Mouse (Mus musculus): ENCODE measurements around the gene Aldh3a1. TPM values are rescaled to one million over a fixed set of nuclear protein-coding genes. Genes with fewer than 3 reads are reported as not detected.
"Not testable (repeated sequence)": the region's sequence is repeated elsewhere in the genome, so short reads cannot be mapped to it uniquely, and the experiment has no call there.

Aldh3a1 gene
- polyA plus RNA-seq, 1 experiment from 2014 or later: not detected

DNA sequence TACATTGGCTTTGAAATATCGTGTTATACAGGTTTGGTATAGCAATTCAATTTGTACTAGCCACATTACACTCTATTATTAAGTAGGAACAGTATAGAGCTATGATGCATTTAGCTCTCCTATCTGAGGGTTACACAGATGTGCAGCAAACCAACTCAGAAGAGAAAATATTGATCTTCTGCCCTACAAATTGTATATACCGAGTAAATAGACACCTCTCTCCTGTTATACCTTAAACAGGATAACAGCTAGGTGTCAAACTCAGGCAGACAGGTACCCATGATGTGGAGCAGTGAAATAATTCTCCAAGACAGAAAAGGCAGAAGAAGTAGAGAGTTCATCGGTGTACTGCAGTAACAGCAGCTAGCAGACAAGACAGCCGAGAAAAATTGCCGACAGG, 31.6 kb upstream of the Aldh3a1 start:
- Histone ChIP-seq H3K27me3 (ENCODE audit: insufficient read depth, low read length) (no peaks in the 10 kb centered on the region), H3K4me3 (replicated peaks; ENCODE audit: low read depth, low read length) (no peak overlapping the region), H3K9me3 (replicated peaks; ENCODE audit: low read length) (no peaks in the 10 kb centered on the region), H3K4me2 (ENCODE audit: low read length) (0 out of 2 replicates have a peak overlapping the region, but pooled peaks have one; percentile 39), H3K27ac (no peak overlapping the region), H3K9ac (ENCODE audit: low read depth, low read length) (no peak overlapping the region), H3K4me1 (replicated peaks; ENCODE audit: insufficient read depth, low read length) (no peaks in the 10 kb centered on the region), H3K36me3 (ENCODE audit: insufficient read depth, low read length) (no peaks in the 10 kb centered on the region)
- WGBS: 70% methylated on average over 5 of the region's 5 CpGs
- TF ChIP-seq CTCF (IDR thresholded peaks at IDR 0.05; ENCODE audit: low read depth): 0 out of 2 replicates have a peak, but pooled peaks have one; percentile 1
- DNase-seq (ENCODE audit: low spot score) (no peak), ATAC-seq (replicated peaks; ENCODE audit: low FRiP score, low read depth) (no peak)

DNA sequence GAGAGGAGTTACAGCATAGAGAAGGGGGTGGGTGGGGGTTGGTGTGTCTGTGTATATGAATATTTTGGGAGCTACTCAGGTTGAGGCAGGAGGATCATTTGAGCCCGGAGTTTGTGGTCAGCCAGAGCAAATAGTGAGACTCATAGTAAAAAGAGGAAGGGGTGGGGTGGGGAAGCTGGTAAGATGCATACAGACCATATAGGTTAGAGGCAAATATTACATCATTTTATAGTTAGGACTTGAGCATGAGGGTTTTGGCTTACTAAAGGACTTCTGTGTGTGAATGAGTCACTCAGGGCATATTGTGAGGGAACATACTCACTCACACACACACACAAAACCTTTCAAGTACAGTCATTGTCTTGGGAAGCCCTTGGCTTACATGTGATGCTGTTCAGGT, 31.0 kb upstream of the Aldh3a1 start:
- ATAC-seq (replicated peaks; ENCODE audit: low FRiP score, low read depth) (no peak), DNase-seq (ENCODE audit: low spot score) (no peak)
- TF ChIP-seq CTCF (IDR thresholded peaks at IDR 0.05; ENCODE audit: low read depth): no peak
- Histone ChIP-seq H3K9ac (ENCODE audit: low read depth, low read length) (no peak overlapping the region), H3K36me3 (ENCODE audit: insufficient read depth, low read length) (no peaks in the 10 kb centered on the region), H3K4me2 (ENCODE audit: low read length) (no peak overlapping the region), H3K27me3 (ENCODE audit: insufficient read depth, low read length) (no peaks in the 10 kb centered on the region), H3K4me1 (replicated peaks; ENCODE audit: insufficient read depth, low read length) (no peaks in the 10 kb centered on the region), H3K27ac (no peak overlapping the region), H3K4me3 (replicated peaks; ENCODE audit: low read depth, low read length) (no peak overlapping the region), H3K9me3 (replicated peaks; ENCODE audit: low read length) (no peaks in the 10 kb centered on the region)
- WGBS: 100% methylated on average over 1 of the region's 1 CpGs

DNA sequence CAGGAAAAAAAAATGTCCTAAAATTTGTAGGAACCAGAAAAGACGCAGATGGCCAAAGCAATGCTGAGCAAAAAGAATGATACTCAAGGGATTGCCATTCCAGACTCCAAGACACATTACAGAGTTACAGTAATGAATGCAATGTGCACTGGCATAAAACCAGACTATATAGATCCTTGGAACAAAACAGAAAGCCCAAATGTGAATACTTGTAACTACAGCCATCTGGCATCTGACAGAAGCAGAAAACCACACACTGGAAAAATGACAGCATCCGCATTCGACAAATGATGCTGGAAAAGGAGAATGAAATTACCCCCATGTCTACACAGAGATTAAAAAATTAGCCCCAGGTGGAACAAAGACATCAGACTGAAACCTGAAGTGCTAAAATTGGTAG, 27.0 kb upstream of the Aldh3a1 start:
- 90% methylated on average over 3 of the region's 3 CpGs for WGBS
- DNase-seq (ENCODE audit: low spot score): no peak

DNA sequence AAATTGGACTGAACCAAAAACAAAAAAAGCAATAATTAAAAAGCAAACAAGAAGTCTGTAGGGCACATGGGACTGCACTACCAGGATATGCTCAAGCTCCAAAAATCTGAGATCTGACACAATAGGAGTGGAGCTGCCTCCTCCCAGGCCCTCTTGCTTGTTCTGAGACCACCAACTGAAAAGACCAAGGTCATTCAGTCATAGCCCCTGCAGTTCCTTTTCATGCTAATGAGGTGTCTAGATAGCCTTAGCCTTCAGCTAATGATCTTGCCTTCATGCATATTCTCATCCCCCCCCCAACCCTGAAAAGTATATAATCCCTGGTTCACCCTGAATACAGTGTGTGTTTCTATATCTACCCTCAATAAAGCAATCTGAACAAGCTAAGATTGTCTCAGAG, 25.7 kb upstream of the Aldh3a1 start:
- Histone ChIP-seq H3K36me3 (ENCODE audit: insufficient read depth, low read length) (no peaks in the 10 kb centered on the region), H3K9me3 (replicated peaks; ENCODE audit: low read length) (no peaks in the 10 kb centered on the region), H3K4me3 (replicated peaks; ENCODE audit: low read depth, low read length) (no peak overlapping the region), H3K4me1 (replicated peaks; ENCODE audit: insufficient read depth, low read length) (no peaks in the 10 kb centered on the region), H3K27ac (no peak overlapping the region), H3K9ac (ENCODE audit: low read depth, low read length) (no peak overlapping the region), H3K4me2 (ENCODE audit: low read length) (no peak overlapping the region), H3K27me3 (ENCODE audit: insufficient read depth, low read length) (no peaks in the 10 kb centered on the region)
- ATAC-seq (replicated peaks; ENCODE audit: low FRiP score, low read depth): no peak
- DNase-seq (ENCODE audit: low spot score): no peak
- no peak for TF ChIP-seq CTCF (IDR thresholded peaks at IDR 0.05; ENCODE audit: low read depth)

More for the DNA sequence above, 27.0 kb upstream of the Aldh3a1 start:
- Histone ChIP-seq H3K9ac (ENCODE audit: low read depth, low read length) (no peak overlapping the region), H3K36me3 (ENCODE audit: insufficient read depth, low read length) (no peaks in the 10 kb centered on the region), H3K4me2 (ENCODE audit: low read length) (no peak overlapping the region), H3K4me1 (replicated peaks; ENCODE audit: insufficient read depth, low read length) (no peaks in the 10 kb centered on the region), H3K27ac (no peak overlapping the region), H3K4me3 (replicated peaks; ENCODE audit: low read depth, low read length) (no peak overlapping the region), H3K9me3 (replicated peaks; ENCODE audit: low read length) (no peaks in the 10 kb centered on the region), H3K27me3 (ENCODE audit: insufficient read depth, low read length) (no peaks in the 10 kb centered on the region)
- ATAC-seq (replicated peaks; ENCODE audit: low FRiP score, low read depth): no peak
- no peak for TF ChIP-seq CTCF (IDR thresholded peaks at IDR 0.05; ENCODE audit: low read depth)

DNA sequence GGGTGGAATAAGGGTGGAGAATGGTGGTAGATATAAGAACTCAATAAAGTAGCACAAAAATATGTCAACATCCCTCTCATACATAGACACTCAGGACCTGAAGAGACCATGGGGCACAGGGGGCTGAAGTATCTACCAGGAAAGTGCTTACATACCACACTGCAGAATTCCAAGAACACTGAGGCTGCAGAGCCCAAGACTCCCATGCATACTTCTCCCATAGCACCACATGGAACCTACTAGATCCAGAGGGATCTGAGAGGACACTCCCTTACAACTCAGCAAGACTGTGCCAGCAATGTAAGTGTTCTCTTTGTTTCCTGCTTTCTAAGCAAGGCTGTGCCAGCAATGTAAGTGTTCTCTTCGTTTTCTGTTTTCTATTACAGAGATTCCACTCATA, 23.5 kb upstream of the Aldh3a1 start:
- ATAC-seq (replicated peaks; ENCODE audit: low FRiP score, low read depth) (no peak), DNase-seq (ENCODE audit: low spot score) (no peak)
- 76% methylated on average over 1 of the region's 1 CpGs for WGBS
- Histone ChIP-seq H3K4me3 (replicated peaks; ENCODE audit: low read depth, low read length) (no peak overlapping the region), H3K4me2 (ENCODE audit: low read length) (no peak overlapping the region), H3K36me3 (ENCODE audit: insufficient read depth, low read length) (no peaks in the 10 kb centered on the region), H3K27me3 (ENCODE audit: insufficient read depth, low read length) (no peaks in the 10 kb centered on the region), H3K9ac (ENCODE audit: low read depth, low read length) (no peak overlapping the region), H3K9me3 (replicated peaks; ENCODE audit: low read length) (no peaks in the 10 kb centered on the region), H3K4me1 (replicated peaks; ENCODE audit: insufficient read depth, low read length) (no peaks in the 10 kb centered on the region), H3K27ac (no peak overlapping the region)
- TF ChIP-seq CTCF (IDR thresholded peaks at IDR 0.05; ENCODE audit: low read depth): no peak

DNA sequence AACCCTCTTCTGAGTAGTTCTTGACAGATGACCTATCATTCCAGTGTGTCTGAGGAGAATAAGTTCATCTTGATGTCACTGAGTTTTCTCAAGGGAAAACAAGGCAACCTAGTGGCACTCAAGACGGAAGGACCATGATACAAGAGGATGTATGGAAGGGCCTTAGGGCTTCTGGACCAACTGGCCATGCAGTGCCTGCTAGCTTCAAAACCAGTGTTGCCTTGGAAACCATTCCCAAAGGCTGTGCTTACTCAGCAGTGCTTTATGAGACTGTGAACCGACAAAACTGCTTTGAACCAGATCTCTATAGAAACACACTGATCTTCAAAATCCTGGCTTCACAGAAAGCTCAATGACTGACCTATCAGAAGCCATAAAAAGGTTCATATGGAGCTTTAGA, 16.6 kb upstream of the Aldh3a1 start:
- no peak for TF ChIP-seq CTCF (IDR thresholded peaks at IDR 0.05; ENCODE audit: low read depth)
- H3K36me3 ChIP-seq (ENCODE audit: insufficient read depth, low read length): no peaks in the 10 kb centered on the region
- H3K27ac ChIP-seq: no peak overlapping the region
- no peaks in the 10 kb centered on the region for H3K4me1 ChIP-seq (replicated peaks; ENCODE audit: insufficient read depth, low read length)
- ATAC-seq (replicated peaks; ENCODE audit: low FRiP score, low read depth): no peak
- DNase-seq (ENCODE audit: low spot score): no peak
- H3K4me2 ChIP-seq (ENCODE audit: low read length): no peak overlapping the region
- WGBS: 58% methylated on average over 2 of the region's 2 CpGs
- no peak overlapping the region for H3K4me3 ChIP-seq (replicated peaks; ENCODE audit: low read depth, low read length)
- no peak overlapping the region for H3K9ac ChIP-seq (ENCODE audit: low read depth, low read length)
- no peaks in the 10 kb centered on the region for H3K9me3 ChIP-seq (replicated peaks; ENCODE audit: low read length)
- no peaks in the 10 kb centered on the region for H3K27me3 ChIP-seq (ENCODE audit: insufficient read depth, low read length)

DNA sequence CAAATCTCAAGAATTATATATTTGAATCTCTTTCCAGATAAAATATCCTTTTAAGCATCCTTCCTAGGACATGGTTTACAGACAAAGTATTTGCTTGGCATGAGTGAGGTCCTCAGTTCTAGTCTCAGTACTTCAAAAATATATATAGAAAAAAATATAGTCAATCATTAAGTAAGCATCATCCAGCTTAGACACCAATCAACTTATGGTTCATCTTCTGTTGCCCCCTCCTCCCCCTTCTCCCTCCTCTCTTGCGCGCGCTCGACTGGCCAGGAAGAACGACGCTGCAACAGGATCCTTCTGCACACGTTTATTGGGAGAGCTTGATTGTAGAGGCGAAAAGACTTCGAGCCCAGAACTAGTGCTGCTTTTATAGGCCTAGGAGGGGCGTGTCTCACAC, 15.2 kb upstream of the Aldh3a1 start:
- not testable (repeated sequence) for H3K9ac ChIP-seq (ENCODE audit: low read depth, low read length); H3K9me3 ChIP-seq (replicated peaks; ENCODE audit: low read length); DNase-seq (ENCODE audit: low spot score); H3K27ac ChIP-seq; H3K4me2 ChIP-seq (ENCODE audit: low read length); H3K27me3 ChIP-seq (ENCODE audit: insufficient read depth, low read length); H3K4me1 ChIP-seq (replicated peaks; ENCODE audit: insufficient read depth, low read length); H3K36me3 ChIP-seq (ENCODE audit: insufficient read depth, low read length); H3K4me3 ChIP-seq (replicated peaks; ENCODE audit: low read depth, low read length); ATAC-seq (replicated peaks; ENCODE audit: low FRiP score, low read depth)
- WGBS: 79% methylated on average over 7 of the region's 10 CpGs
